Mouse (Mus musculus): ENCODE results near the gene Ola1.

Gene Ola1

GRCm38 (mm10) chr2:73143732-73144131 lies 75.0 kb downstream of the Ola1 start:
- DNase-seq, result no peak

GRCm38 (mm10) chr2:73142832-73143470 lies 75.8 kb downstream of the Ola1 start:
- no peak for DNase-seq

GRCm38 (mm10) chr2:73132897-73133296 lies 85.8 kb downstream of the Ola1 start:
- DNase-seq, result no peak

DNA sequence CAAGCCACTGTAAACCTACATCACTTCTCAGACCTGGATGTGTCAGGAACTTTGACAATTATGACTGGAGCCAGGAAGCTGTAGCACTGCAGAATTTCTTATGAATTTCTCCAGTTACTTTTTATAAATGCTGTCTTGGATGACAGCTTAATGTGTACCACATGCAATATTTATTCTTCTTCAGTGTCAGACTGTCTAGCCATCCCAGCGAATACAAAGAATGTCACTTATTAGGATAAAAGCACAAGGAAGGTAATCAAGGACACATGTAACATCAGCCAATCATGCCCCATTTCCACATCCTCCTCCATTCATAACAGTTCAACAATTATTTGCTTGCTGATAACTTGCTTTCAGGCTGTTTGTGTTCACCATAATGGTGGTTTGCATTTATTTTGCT lies 91.0 kb downstream of the Ola1 start:
- DNase-seq, result no peak

GRCm38 (mm10) chr2:73118781-73119180 lies 99.9 kb downstream of the Ola1 start:
- no peak for DNase-seq

GRCm38 (mm10) chr2:73107089-73107488 lies 111.6 kb downstream of the Ola1 start:
- DNase-seq, result no peak

- DNase-seq, result no peak
Measured at GRCm38 (mm10) chr2:73096491-73096890, 122.2 kb downstream of the Ola1 start.

- no peak for DNase-seq
Measured at GRCm38 (mm10) chr2:73095300-73095699, 123.4 kb downstream of the Ola1 start.

DNA sequence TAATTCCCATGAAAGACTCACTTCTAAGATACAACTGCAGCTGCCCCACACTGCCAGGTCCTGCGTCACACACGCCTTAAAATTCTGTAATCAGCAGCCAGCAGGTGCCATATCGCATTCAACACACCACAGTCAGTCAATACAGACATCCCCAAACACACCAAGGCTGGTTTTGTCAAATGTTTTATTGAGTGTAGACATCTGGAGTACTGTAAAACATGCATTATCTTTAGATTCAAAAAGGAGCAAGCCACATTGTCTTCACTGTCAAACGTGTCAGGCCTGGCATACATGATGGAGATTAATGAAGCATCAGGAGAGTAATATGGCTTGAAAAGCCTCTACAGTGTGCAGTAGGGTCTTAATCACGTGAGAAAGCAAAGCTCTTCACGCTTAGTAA lies 125.7 kb downstream of the Ola1 start:
- DNase-seq, result no peak

DNA sequence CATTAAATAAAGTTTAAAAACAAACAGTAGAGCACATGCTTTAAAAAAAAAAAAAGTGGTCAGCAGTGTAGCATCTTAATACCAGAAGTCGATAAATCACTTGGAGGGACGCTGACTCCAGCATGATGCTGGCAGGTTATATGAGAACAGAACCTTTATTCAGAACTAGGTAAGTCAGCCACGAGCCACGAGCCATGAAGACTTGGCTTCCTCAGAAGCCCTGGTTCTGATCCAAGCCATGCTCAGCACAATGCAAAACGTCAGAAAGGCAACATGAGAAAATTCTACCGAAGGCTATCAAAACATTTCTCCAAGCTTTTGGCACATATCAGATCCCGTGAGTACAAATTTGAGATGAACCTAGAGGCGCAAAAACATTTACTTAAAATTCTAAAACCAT lies 127.4 kb downstream of the Ola1 start:
- no peak for DNase-seq

GRCm38 (mm10) chr2:73087641-73088040 lies 131.1 kb downstream of the Ola1 start:
- DNase-seq, result no peak

- DNase-seq, result peak; percentile 34
Measured at GRCm38 (mm10) chr2:73085669-73086304, 132.9 kb downstream of the Ola1 start.

DNA sequence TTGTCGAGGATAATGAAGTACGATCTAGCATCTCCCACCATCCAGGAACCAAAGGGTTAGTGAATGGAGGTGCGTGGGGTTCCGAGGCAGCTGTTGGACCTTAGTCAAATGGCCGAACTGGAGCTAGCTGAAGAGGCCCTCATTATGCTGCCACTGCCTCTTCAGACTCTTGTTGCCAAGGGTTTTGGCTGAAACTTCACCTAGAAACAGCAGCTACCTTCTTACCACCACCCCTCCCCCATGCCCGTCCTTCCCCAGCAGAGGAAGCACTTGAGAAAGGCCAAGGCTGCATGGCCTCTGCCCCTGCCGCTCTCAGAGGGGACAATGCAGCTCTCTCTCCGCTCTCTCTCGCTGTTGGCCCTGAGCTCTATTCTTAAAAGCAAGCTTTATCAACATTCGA lies 136.2 kb downstream of the Ola1 start:
- DNase-seq, result no peak

GRCm38 (mm10) chr2:73081861-73082260 lies 136.9 kb downstream of the Ola1 start:
- DNase-seq, result no peak

DNA sequence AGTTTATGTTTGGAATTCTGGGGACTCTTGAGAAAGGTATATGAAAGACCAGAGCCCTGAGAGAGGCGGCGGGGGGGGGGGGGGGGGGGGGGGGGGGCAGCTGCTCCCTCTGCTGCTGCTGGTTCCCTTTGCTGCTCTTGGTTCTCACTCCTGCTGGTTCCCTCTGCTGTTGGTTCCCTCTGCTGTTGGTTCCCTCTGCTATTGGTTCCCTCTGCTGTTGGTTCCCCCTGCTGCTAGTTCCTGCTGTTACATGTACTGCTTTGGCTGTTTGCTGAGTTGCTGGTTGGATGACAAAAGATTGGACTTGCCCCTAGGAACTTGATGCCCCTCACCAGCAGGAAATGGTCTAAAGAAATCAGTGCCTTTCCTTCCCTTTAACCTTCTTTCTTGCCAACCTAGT lies 138.6 kb downstream of the Ola1 start:
- no peak for DNase-seq

DNA sequence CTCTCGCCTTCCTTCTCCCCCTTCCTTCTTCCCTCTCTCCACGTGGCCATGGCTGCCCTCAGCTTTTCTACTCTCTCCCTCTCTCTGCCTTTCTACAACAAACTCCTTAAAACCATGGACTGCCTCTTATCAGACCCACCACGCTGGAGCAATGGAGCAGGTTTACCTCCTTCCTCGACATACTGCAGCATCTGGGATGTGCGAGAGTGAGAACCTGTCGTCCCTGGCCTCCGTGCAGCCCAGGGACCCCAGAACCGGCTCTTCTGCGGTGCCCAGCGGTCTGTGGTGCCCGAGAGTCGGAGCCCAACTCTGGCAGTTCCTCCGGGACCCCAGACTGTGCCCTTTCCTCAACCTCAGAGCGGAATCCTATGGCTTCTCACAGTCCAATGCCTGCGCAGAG lies 139.4 kb downstream of the Ola1 start:
- DNase-seq, result no peak

- DNase-seq, result no peak
Measured at GRCm38 (mm10) chr2:73073811-73074472, 144.8 kb downstream of the Ola1 start.

DNA sequence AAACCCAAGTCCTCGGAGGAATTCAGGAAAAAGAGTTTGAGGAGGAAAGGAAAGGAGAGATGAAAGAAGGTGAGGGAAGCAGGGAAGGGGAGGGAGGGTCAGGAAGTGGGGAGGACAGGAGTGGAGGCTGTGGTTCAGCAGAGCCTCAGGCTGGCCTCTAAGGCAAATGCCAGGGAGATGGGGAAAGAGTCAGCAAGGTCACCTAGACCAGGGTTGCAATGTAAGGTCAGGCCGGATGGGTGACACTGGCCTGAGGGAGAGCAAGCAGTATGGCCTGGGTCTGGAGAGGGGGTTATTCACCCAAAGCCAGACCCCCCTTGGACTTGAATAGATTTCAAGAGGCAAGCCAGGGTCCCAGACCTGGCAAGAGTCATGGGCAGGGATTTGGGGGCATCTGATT lies 147.5 kb downstream of the Ola1 start:
- no peak for DNase-seq

DNA sequence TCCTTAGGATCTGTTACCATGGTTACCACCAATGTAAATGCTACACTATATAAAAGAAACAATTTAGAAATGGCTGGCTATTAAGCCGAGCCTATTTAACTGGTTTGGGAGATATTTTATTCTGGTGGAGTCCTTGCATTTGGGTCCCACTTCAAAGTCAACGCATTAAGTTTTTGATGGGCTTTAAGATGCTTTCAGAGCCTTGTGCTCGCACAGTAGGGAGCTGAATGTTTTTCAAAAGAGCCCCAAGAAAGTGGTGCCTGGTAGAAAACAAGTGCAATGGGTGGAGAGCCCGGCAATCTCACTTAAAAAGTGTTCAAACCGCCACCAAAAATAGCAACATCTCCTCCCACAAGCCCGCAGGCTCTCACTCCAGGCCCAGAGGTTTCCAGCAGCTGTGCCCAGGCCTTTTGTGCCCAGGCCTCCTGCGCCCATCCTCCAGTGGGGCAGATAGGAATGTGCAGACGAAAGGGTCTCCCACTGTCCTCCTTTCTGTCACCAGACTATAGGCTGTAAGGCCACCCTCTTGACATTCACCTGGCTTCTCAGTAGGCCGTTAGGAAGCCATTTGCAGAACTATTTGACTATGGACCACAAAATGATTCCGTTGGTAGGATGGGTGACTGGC lies 148.2 kb downstream of the Ola1 start:
- no peak for DNase-seq

DNA sequence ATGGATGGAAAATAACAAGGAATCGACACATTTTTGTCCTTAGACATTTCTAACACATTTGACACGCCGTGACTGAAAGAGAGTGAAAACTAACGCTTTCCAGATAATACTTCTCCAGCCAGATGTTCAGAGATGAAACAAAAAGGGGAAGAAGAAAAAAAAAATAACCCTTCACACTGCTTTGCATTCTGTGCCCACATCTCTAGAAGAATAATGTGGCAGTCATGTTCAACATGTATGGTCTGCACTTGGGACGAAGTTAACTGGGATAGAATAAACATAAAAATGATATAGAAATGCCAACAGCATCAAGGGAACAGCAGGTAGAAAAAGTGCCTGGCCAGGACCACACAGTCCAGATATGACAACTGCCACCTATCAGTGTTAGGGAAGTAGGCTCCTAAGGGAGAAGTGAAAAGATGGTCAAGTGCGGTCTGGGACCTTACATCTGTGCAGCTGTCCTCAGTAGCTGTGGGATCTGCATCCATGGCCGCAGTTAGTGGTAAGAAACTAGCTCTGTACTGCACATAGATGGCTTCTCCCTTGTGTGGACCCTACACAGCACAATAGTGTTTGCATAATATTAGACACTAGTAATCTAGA lies 149.4 kb downstream of the Ola1 start:
- no peak for DNase-seq

- DNase-seq, result peak; percentile 35
Measured at GRCm38 (mm10) chr2:73066307-73067167, 152.2 kb downstream of the Ola1 start.

- no peak for DNase-seq
Measured at GRCm38 (mm10) chr2:73063911-73064619, 154.7 kb downstream of the Ola1 start.
